Mouse (Mus musculus): ENCODE measurements around the gene Prdx2.

Gene Prdx2

DNA sequence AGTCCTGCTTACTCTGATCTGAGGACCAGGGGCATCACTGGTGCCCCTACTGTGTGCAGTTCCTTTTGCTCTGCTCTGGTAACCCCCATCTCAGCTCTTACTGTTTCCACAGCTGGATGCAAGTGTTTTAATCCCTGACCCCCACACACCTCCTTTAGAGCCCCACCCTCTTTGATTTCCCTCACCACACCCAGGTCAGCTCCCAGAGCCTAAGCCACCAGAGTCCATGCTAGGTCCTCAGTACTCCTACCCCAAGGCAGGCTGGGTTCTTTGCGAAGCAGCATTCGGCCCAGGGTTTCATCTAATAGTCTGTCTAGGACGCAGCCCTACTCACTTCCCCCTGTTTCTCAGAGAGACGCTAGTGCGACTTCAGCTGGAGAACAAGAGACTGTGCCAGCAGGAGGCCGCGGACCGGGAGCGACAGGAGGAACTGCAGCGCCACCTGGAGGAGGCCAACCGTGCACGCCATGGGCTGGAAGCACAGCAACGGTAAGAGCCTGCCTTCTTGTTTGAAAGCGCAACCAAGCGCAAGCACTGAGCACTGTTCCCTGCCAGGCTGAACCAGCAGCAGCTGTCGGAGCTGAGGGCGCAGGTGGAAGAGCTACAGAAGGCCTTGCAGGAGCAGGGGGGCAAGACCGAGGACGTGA, 28.4 kb downstream of the Prdx2 start:
- peak; percentile 83 for DNase-seq (ENCODE audit: low read depth, low spot score)

DNA sequence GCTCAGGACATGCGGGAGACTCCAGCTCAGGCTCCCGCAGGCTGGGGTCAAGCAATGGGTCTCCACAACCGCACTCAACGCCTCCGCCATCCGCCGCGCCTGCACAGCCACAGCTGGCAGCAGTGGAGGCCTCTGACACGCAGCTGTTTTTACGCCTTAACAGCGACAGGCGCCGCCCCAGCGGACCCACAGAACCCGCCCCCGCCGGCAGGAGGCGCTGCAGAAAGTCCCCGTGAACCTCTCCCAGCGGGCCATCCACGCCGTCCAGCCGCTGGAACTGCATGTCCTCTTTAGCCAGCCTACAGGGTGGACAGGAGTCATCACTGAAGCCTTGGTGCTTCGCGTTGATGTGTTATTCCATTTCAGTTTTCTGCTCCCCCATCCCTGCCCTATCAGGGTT, 38.3 kb downstream of the Prdx2 start:
- no peak for DNase-seq (ENCODE audit: low read depth, low spot score)

DNA sequence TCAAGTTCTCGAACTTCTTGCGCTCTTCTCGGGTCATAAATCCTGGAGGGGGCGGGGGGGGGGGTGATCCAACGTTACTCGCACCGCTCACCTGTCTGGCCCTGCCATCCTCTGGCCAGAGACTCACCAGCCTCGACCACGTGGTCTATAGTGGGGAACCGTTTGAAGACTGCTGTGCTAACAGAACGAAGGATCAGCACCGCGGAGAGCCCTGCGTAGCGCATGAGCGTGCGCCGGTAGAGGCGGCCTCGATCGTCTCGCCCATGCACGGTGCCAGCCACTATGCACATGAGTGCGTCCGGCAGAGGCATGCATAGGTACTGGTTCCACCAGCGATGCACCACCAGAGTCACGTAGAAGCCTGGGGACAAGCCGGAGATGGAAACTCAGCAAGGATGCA, 41.9 kb downstream of the Prdx2 start:
- DNase-seq (ENCODE audit: low read depth, low spot score): no peak

DNA sequence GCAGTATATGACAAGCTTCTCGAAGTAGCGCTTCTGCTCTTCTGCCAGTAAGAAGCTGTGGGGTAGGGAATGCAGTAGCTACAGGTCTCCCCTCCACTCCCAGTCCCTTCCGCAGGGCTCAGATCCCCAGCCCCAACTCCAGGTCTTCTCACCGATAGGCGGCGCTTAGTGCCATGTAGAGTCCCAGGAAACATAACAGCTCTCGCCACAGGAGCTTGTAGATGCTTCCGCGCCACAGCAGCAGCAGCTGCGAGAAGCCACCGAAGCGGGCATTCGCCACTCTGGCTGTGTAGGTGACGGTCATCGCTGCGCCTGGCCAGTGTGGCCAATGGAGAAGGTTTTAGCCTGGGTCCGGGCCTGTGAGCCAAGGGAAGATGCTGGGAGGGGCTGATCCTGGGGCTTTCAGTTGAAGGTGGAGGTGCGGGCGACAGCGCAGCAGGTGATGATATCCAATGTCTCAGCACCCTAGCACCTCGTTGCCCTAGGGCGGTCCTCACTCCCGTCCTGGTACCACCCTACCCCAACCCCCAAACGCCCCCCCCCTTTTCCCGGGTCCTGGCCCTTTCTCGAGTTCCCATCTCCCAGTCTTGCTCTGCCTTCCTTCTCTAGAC, 43.9 kb downstream of the Prdx2 start:
- DNase-seq (ENCODE audit: low read depth, low spot score): no peak

DNA sequence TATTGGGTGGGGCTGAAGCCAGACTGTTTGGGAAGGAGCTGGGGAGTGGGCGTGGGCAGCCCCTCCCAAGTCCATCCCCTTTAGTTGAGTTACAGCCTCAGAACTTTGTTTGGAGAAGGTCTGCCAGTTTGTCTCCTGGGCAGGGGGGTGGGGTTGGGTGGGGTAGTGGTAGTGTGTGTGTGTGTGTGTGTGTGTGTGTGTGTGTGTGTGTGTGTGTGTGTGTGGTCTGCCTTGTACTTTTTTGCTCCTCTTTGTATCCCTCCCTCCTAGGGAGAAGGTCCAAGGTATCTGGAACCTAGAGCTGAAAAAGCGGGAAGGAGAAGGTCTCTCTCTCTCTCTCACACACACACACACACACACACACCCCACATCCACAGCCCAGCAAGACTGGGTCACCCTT, 45.0 kb downstream of the Prdx2 start, which contains the start of gene Best2:
Gene Best2, minus strand, starts transcription at position 101 of the 400 bp plus-strand sequence.
- no peak for DNase-seq (ENCODE audit: low read depth, low spot score)

DNA sequence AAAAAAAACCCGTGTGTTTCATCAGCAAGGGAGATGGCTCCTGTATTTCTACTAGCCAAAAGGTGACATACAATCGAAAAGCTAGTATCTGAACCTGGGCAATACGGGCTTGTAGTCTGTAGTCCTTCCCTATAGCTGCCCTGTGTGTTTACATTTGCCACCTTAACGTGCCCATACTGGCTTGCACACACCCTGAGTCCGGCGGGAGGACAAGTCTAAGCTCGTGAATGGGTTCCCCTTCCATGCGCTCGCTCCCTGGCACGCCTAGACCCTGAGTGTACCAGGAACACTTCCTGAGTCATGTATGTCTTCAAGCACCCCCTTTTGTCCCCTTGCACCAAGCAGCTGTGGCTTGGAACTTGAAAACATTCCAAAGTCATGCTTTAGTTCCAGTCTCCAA, 47.3 kb downstream of the Prdx2 start:
- DNase-seq (ENCODE audit: low read depth, low spot score): no peak

DNA sequence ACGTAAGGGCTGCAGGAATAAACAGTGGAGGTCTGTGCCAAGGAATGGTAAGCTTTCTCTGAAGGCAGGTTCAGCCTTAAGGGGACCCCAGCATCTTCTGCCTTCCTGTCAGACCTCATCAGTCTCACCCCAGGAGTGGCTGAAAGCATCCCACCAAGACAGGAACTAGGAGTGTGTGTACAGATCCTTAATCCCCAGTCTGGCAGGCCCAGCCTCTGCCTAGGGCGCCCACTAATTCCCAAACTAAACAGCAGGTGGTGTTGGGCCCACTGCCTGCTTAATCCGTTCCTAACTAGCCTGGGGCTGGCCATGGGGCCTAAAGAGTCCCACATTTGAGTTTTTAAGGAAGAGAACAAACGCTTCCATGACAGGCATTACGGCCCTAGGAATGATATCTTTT, 47.8 kb downstream of the Prdx2 start:
- no peak for DNase-seq (ENCODE audit: low read depth, low spot score)

DNA sequence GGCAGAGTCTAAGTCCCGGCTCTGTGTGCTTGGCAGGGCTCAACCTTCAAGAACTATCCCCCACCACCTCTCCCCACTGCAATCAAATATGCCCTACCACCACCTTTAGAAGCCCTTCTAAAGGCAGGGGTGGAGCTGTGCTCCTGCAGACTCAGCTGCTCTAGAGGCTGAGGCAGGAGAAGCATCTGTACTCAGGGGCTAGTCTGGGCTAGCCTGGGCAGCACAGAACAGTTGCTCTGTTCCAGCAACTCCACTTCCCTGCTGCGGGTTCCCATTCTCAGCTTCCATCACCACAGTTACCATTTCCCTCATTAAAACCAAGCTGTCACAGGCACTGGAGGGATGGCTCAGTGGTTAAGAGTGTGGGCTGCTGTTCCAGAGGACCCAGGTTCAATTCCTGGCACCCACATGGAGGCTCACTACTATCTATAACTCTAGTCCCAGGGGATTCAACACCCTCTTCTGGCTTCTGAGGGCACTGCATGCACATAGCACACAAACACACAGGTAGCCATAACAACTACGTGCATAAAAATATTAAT, 52.2 kb downstream of the Prdx2 start:
- no peak for DNase-seq (ENCODE audit: low read depth, low spot score)

DNA sequence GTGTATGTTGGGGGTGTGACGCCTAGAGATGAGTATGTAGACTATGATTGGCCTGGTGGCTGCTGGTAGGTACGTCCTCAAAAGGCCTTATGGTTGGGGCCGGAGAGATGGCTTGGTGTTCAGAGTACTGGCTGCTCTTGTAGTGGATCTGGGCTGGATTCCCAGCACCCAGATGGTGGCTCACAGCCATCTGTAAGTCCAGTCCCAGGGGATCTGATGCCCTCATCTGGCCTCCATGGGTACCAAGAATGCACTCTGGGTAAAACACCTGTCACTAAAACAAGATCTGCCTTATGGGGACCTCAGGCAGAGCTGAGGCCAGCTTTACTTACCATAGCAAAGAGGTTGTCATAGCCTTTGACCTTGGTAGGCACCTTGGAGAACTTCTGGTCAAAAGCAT, 54.5 kb downstream of the Prdx2 start:
- DNase-seq (ENCODE audit: low read depth, low spot score): no peak

Data from skeletal muscle tissue, adult 2 months (tissue).